Mouse (Mus musculus) limb, embryonic 10.5 days (tissue): ENCODE data around the gene Sgk1. TPM values are rescaled to one million over a fixed set of nuclear protein-coding genes. Genes with fewer than 3 reads are reported as not detected.

Experiments used
- DNase-seq: peaks from one replicate; pipeline ENCODE4 v3.0.0-alpha.2; 2017; ENCODE audit warnings: low spot score
- H3K27ac ChIP-seq: fragments of 300-500 bp; sonication (generic); 2 replicates; pipeline ENCODE4 v1.5.1; 2016; ENCODE audit warnings: mild to moderate bottlenecking
- H3K27me3 ChIP-seq: fragments of 300-500 bp; sonication (generic); 2 replicates; pipeline ENCODE4 v1.6.1; 2016; ENCODE audit warnings: low read depth, mild to moderate bottlenecking; ENCODE audit not compliant: poor library complexity, severe bottlenecking
- H3K36me3 ChIP-seq: fragments of 300-500 bp; sonication (generic); 2 replicates; pipeline ENCODE4 v1.6.1; 2016; ENCODE audit warnings: mild to moderate bottlenecking, moderate library complexity
- H3K4me1 ChIP-seq: fragments of 300-500 bp; sonication (generic); 2 replicates; pipeline ENCODE4 v1.6.1; 2016
- H3K4me3 ChIP-seq: fragments of 300-500 bp; sonication (generic); 2 replicates; pipeline ENCODE4 v1.5.1; 2016; ENCODE audit warnings: mild to moderate bottlenecking, moderate library complexity
- H3K9me3 ChIP-seq: fragments of 300-500 bp; sonication (generic); replicated peaks from 2 replicates; pipeline ENCODE4 v1.6.1; 2016; ENCODE audit warnings: mild to moderate bottlenecking
- WGBS: fragments of 180-500 bp; shearing (Covaris S2); methylation state at CpG from one replicate; pipeline ENCODE4 v1.1.7; 2016; 5-methylcytosine and 5-hydroxymethylcytosine counted together
- polyA plus RNA-seq: library from polyadenylated mRNA; unstranded; fragments of >200 nt; fragmentation: Nextera tagmentation; extraction: Ambion mirVana; gene quantifications from 2 replicates; pipeline ENCODE4 v1.2.1, GENCODE M21; 2016

The Sgk1 gene
- 8.6 and 13.0 TPM in 2 replicates for polyA plus RNA-seq

GRCm38 (mm10) chr10:21882184-21883081, at the start of gene Sgk1:
TSS of gene Sgk1 (plus strand) at chr10:21882184.
- no peaks in the 10 kb centered on the region for H3K9me3 ChIP-seq
- under 1% methylated on average over 36 of the region's 36 CpGs for WGBS
- no peaks in the 10 kb centered on the region for H3K27me3 ChIP-seq
- DNase-seq = peak; percentile 71
- peak within 1 kb of the TSS; percentile 61 for H3K4me3 ChIP-seq
- H3K36me3 ChIP-seq = no peaks in the 10 kb centered on the region
- peaks cover 37% of the 10 kb centered on the region for H3K4me1 ChIP-seq
- H3K27ac ChIP-seq = peak within 1 kb of the TSS; percentile 83

- Histone ChIP-seq H3K4me1 (peaks cover 21% of the 10 kb centered on the region), H3K9me3 (no peaks in the 10 kb centered on the region), H3K36me3 (no peaks in the 10 kb centered on the region), H3K27ac (no peak overlapping the region), H3K4me3 (no peak overlapping the region), H3K27me3 (no peaks in the 10 kb centered on the region)
- WGBS = 78% methylated on average over 2 of the region's 2 CpGs
- no peak for DNase-seq
Observed at GRCm38 (mm10) chr10:21832282-21832681, 49.7 kb upstream of the Sgk1 start.

- H3K4me1 ChIP-seq = peaks cover 17% of the 10 kb centered on the region
- no peaks in the 10 kb centered on the region for H3K9me3 ChIP-seq
- H3K36me3 ChIP-seq = no peaks in the 10 kb centered on the region
- H3K27ac ChIP-seq = no peak overlapping the region
- H3K4me3 ChIP-seq = no peak overlapping the region
- no peak for DNase-seq
- 91% methylated on average over 3 of the region's 3 CpGs for WGBS
- H3K27me3 ChIP-seq = no peaks in the 10 kb centered on the region
Observed at GRCm38 (mm10) chr10:21833757-21834156, 48.2 kb upstream of the Sgk1 start.

GRCm38 (mm10) chr10:21835077-21835476, 46.9 kb upstream of the Sgk1 start:
- DNase-seq = no peak
- H3K9me3 ChIP-seq = no peaks in the 10 kb centered on the region
- no peak overlapping the region for H3K27ac ChIP-seq
- H3K36me3 ChIP-seq = no peaks in the 10 kb centered on the region
- H3K4me3 ChIP-seq = no peak overlapping the region
- H3K27me3 ChIP-seq = no peaks in the 10 kb centered on the region
- H3K4me1 ChIP-seq = peaks cover 8% of the 10 kb centered on the region
- WGBS = 31% methylated on average over 7 of the region's 7 CpGs

- H3K27ac ChIP-seq = no peak overlapping the region
- H3K36me3 ChIP-seq = no peaks in the 10 kb centered on the region
- H3K27me3 ChIP-seq = no peaks in the 10 kb centered on the region
- H3K4me3 ChIP-seq = no peak overlapping the region
- no peak for DNase-seq
- peaks cover 8% of the 10 kb centered on the region for H3K4me1 ChIP-seq
- H3K9me3 ChIP-seq = no peaks in the 10 kb centered on the region
- WGBS = 78% methylated on average over 13 of the region's 13 CpGs
Observed at GRCm38 (mm10) chr10:21839248-21840155, 42.5 kb upstream of the Sgk1 start.

GRCm38 (mm10) chr10:21843326-21843725, 38.7 kb upstream of the Sgk1 start:
- no peak for DNase-seq
- Histone ChIP-seq H3K36me3 (no peaks in the 10 kb centered on the region), H3K27ac (no peak overlapping the region), H3K9me3 (no peaks in the 10 kb centered on the region), H3K27me3 (no peaks in the 10 kb centered on the region), H3K4me3 (no peak overlapping the region), H3K4me1 (no peaks in the 10 kb centered on the region)
- 95% methylated on average over 6 of the region's 6 CpGs for WGBS

- H3K4me3 ChIP-seq = no peak overlapping the region
- no peaks in the 10 kb centered on the region for H3K4me1 ChIP-seq
- no peak for DNase-seq
- H3K27me3 ChIP-seq = no peaks in the 10 kb centered on the region
- WGBS = 92% methylated on average over 8 of the region's 8 CpGs
- no peaks in the 10 kb centered on the region for H3K36me3 ChIP-seq
- H3K9me3 ChIP-seq = no peaks in the 10 kb centered on the region
- no peak overlapping the region for H3K27ac ChIP-seq
Observed at GRCm38 (mm10) chr10:21843861-21844260, 38.1 kb upstream of the Sgk1 start.

GRCm38 (mm10) chr10:21844391-21844790, 37.6 kb upstream of the Sgk1 start:
- 89% methylated on average over 7 of the region's 7 CpGs for WGBS
- no peak for DNase-seq
- Histone ChIP-seq H3K9me3 (no peaks in the 10 kb centered on the region), H3K36me3 (no peaks in the 10 kb centered on the region), H3K27me3 (no peaks in the 10 kb centered on the region), H3K27ac (no peak overlapping the region), H3K4me3 (no peak overlapping the region), H3K4me1 (no peaks in the 10 kb centered on the region)

- no peaks in the 10 kb centered on the region for H3K36me3 ChIP-seq
- no peaks in the 10 kb centered on the region for H3K9me3 ChIP-seq
- no peaks in the 10 kb centered on the region for H3K4me1 ChIP-seq
- no peak overlapping the region for H3K27ac ChIP-seq
- 90% methylated on average over 10 of the region's 10 CpGs for WGBS
- H3K27me3 ChIP-seq = no peaks in the 10 kb centered on the region
- H3K4me3 ChIP-seq = no peak overlapping the region
- DNase-seq = no peak
Observed at GRCm38 (mm10) chr10:21845601-21846282, 36.2 kb upstream of the Sgk1 start.

GRCm38 (mm10) chr10:21846366-21846765, 35.6 kb upstream of the Sgk1 start:
- no peaks in the 10 kb centered on the region for H3K36me3 ChIP-seq
- DNase-seq = no peak
- H3K4me1 ChIP-seq = no peaks in the 10 kb centered on the region
- WGBS = 92% methylated on average over 9 of the region's 9 CpGs
- H3K4me3 ChIP-seq = no peak overlapping the region
- H3K9me3 ChIP-seq = no peaks in the 10 kb centered on the region
- no peaks in the 10 kb centered on the region for H3K27me3 ChIP-seq
- no peak overlapping the region for H3K27ac ChIP-seq

GRCm38 (mm10) chr10:21847026-21847820, 34.8 kb upstream of the Sgk1 start:
- H3K9me3 ChIP-seq = no peaks in the 10 kb centered on the region
- no peak overlapping the region for H3K27ac ChIP-seq
- no peak overlapping the region for H3K4me3 ChIP-seq
- no peak for DNase-seq
- H3K27me3 ChIP-seq = no peaks in the 10 kb centered on the region
- H3K4me1 ChIP-seq = no peaks in the 10 kb centered on the region
- WGBS = 82% methylated on average over 11 of the region's 11 CpGs
- no peaks in the 10 kb centered on the region for H3K36me3 ChIP-seq
